Mouse (Mus musculus): ENCODE measurements around the gene Ugt8a. TPM values are rescaled to one million over a fixed set of nuclear protein-coding genes. Genes with fewer than 3 reads are reported as not detected.

The Ugt8a gene
- 0.05 and 0.12 TPM in 2 replicates for polyA plus RNA-seq (2012; rRNA removed)

GRCm38 (mm10) chr3:125938092-125938755 lies at the start of gene Ugt8a:
TSS of gene Ugt8a (minus strand) at chr3:125938619.

